Mouse (Mus musculus) embryonic facial prominence, embryonic 12.5 days (tissue): ENCODE results near the gene Fam50b. TPM values are rescaled to one million over a fixed set of nuclear protein-coding genes. Genes with fewer than 3 reads are reported as not detected.

Experiments used
- polyA plus RNA-seq: library from polyadenylated mRNA; unstranded; fragments of >200 nt; fragmentation: Nextera tagmentation; extraction: Ambion mirVana; gene quantifications from 2 replicates; pipeline ENCODE4 v1.2.1, GENCODE M21; 2016

Fam50b gene
- polyA plus RNA-seq, 1 experiment from 2014 or later, result not detected

Other genes with a start within 250 kb of the Fam50b start
- gene Pxdc1, start 81.4 kb upstream of the Fam50b start, polyA plus RNA-seq, result 14.6 and 15.5 TPM in 2 replicates
- gene Prpf4b, start 140.5 kb downstream of the Fam50b start, polyA plus RNA-seq, result 88.5 and 97.7 TPM in 2 replicates
- 1.2 and 1.5 TPM in 2 replicates for gene Fam217a, start 189.5 kb downstream of the Fam50b start, polyA plus RNA-seq
- gene 4933417A18Rik, start 189.6 kb downstream of the Fam50b start, polyA plus RNA-seq, result not detected in 2 replicates
- 1.1 and 1.8 TPM in 2 replicates for gene Eci3, start 229.0 kb downstream of the Fam50b start, polyA plus RNA-seq